Mouse (Mus musculus) gastrocnemius, postnatal 36 days (tissue): Measurements from ENCODE around the gene Samd11. TPM values are rescaled to one million over a fixed set of nuclear protein-coding genes. Genes with fewer than 3 reads are reported as not detected.

ENCODE experiments used
- DNase-seq, 2 experiments: peaks; one replicate each; pipeline ENCODE4 v3.0.0; 2022
- intact Hi-C: fragments of 180-260 bp; cut with DNase I; formaldehyde crosslinking; loops from one replicate; pipeline ENCODE4 v1.15.1; 2025
- microRNA-seq, 2 experiments: library from miRNA; unstranded; fragments of <30 nt; microRNA quantifications; one replicate each; pipeline ENCODE4 v1.2.0; 2021
- total RNA-seq, 2 experiments: library from RNA; stranded (reverse); gene quantifications; 2 replicates each; pipeline ENCODE4 v1.2.3; 2021

The Samd11 gene
- total RNA-seq, 2 experiments from 2014 or later: 0.25 TPM; not detected in 1

DNA sequence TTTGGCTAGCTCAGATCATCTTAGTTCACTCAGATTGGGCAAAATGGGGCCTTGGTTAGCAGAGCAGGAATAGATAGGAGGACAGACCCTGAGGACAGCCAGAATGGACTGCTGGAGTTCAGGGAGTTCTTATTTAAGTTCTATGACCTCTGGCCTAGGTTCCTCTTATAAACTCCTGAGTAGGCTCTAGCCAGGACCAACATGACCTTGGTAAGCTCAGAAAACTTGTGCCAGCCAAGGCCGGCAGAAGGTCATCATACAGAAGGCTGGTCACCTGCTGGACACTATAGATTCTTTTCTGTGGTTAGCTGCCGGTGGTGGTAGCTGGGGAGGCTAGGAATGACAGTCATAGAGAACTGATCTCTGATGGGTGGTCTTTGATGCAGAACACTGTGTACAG, 39.3 kb downstream of the Samd11 start:
- DNase-seq: no peak
- intact Hi-C loops: no loop called here

DNA sequence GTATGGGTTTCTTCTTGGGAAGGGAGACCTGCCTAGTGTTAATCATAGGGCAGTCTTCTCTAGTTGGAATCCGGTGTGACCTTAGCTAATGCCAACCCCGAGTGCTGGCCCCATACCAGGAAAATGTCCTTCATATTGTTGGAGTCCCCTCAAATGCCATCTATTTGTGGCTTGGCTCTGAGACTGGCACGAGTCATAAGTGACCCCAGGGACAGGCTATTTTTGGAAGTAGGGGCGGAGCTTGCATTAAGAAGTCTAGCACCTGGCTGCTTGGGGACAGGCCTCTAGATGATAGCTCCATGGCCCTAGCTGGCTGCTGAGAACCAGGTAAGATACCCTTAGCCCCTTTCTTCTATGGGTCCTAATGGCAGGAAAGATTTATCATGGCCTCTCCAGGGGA, 39.8 kb downstream of the Samd11 start, which contains the start of gene Perm1:
Perm1 (plus strand) TSS at position 220 of the 400 bp plus-strand sequence.
- intact Hi-C loops: no loop called here
- peak; percentile 64 to 73 for DNase-seq

DNA sequence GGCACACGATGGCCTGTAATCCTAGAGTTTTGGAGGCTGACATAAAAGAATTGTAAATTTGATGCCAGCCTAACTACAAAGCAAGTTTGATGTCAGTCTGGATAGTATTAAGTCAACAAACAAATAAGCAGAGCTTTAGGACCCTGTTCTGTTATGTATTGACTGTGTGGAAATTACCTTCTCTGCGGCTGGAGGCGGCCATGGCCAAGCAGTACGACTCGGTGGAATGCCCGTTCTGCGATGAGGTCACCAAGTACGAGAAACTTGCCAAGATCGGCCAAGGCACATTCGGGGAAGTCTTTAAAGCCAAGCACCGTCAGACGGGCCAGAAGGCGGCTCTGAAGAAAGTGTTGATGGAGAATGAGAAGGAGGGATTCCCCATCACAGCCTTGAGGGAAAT, 42.3 kb downstream of the Samd11 start:
- DNase-seq: no peak
- intact Hi-C loops: no loop called here

DNA sequence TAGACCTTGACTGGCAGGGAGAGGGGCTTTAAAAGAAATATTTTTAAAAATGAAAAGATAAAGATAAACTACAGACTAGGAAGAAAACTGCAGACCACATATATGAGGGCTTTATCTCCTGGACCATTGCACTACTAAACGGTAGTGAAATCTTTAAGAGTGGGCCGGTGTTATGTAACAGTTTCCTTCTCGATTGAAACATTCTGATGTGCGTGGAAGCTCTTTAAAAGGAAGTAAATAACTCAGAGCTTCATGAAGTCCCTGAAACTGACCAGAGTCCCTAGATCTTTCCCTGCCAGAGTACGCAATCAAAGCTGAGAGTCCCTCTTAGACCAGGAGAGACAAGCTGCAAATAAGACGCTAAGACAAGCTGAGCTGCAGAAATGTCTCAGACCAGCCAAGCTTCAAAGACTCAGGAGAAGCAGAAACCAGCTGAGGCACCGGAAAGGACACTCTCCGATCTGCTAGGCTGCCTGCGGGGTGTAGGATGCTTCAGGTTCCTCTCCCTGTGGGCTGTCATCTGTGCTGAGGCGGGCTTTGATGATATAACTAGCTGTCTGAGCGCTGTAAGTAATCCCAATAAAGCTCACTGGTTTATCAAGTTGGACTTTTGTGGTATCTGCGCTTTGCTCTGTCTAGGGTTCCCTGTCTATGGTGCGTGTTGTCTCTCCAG, 45.4 kb downstream of the Samd11 start:
- intact Hi-C loops: no loop called here
- DNase-seq: no peak

DNA sequence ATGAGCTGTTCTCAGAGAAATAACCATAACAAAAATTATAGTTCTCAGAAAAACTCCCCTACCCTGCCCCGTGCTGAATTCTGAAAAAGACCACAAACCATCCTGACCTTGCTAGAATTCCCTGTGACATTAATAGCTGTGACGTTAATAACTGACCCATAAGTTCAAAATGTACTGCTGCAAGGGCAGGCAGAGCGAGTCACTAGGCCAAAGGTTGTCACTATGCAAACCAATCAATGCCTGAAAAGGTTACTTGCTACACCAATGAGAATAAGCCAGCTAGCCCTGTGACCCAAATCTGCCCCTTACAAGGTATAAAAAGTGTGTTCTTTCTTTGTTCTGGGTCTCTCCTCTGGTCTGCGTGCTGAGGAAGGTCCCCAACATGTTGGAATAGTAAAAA, 46.6 kb downstream of the Samd11 start:
- DNase-seq: no peak
- intact Hi-C loops: no loop called here

DNA sequence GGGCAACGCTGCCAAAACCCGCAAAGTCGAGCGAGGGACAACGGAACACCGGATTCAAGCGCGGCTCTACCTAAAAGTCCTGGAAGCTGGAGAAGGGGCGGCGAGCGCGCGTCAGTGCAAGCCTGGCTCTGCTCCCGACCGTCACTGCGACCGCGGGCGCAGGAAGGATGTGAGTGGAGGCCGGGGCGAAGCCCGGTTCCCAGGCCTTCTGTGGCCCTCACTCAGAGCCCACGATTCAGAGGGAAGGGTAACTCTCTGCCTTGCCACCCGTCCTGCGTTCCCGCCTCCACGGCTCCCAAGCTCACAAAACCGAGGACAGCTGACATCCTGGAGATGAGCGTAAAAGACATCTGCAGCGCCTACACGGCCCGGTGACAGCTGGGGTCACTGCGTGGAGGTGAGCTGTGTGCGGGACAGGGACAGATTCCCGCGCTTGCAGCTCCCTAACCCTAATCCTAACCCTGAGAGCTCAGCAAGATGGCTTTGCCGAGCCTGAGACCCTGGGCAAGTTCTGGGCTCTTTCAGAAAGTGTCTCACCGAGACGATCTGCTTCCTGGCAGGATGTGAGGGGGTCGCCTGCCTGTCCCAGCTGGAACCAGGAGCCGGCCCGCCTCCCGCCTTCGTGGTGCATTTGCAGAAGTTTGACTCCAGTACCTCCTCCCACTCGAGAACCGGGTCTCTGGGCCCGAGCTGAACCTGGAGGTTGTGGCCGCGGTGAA, 51.9 kb downstream of the Samd11 start:
- intact Hi-C loops: loop anchor here (2.0 kb wide), 1 partner anchor 31 kb away; the partner anchor contains the start of gene Plekhn1
- no peak for DNase-seq

DNA sequence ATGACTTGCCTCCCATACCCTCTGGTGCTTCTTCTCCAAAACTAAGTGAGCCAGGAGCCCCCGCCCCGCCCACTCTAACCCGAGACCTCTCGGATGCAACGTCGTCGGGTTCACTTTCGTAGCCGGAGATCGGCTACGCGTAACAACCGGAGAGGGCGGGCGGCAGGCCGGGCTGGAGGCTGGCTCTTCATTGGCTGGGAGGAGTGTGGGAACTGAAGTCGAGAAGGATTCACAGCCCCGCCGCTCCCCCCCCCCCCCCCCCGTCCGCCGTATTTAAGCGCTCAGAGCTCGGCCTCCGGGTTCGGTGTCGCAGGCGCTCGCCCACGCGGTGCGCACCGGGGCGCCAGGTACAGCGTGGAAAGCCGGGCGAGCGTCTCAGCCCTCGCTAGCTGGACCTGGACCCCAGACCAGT, 52.5 kb downstream of the Samd11 start, which contains the start of gene AW011738:
AW011738 (plus strand) TSS at position 304 of the 412 bp plus-strand sequence.
- DNase-seq: peak; percentile 44 to 66
- intact Hi-C loops: loop anchor here (2.0 kb wide), 1 partner anchor 32 kb away; the partner anchor contains the start of gene Plekhn1

DNA sequence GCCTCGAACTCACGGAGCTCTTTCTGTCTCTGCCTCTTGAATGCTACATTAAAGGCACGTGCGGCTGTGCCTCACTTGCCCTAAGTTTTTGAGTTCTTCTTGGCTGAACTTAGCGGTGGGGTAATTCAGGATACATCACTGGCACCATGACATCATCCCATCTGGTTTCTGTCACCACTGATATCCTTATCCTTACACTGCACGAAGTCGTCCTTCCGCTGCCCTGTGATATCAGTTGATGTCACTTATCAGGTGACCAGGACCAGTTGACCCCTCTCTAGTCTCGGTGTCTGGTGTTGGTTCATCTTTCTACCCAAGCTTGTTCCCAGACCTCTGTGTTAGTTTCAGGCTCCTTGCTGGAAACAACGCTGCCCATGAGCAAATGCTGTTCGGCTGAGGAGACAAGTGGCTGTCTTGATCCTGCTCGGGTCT, 53.0 kb downstream of the Samd11 start:
- no peak for DNase-seq
- intact Hi-C loops: loop anchor here (2.0 kb wide), 1 partner anchor 32 kb away; the partner anchor contains the start of gene Plekhn1

DNA sequence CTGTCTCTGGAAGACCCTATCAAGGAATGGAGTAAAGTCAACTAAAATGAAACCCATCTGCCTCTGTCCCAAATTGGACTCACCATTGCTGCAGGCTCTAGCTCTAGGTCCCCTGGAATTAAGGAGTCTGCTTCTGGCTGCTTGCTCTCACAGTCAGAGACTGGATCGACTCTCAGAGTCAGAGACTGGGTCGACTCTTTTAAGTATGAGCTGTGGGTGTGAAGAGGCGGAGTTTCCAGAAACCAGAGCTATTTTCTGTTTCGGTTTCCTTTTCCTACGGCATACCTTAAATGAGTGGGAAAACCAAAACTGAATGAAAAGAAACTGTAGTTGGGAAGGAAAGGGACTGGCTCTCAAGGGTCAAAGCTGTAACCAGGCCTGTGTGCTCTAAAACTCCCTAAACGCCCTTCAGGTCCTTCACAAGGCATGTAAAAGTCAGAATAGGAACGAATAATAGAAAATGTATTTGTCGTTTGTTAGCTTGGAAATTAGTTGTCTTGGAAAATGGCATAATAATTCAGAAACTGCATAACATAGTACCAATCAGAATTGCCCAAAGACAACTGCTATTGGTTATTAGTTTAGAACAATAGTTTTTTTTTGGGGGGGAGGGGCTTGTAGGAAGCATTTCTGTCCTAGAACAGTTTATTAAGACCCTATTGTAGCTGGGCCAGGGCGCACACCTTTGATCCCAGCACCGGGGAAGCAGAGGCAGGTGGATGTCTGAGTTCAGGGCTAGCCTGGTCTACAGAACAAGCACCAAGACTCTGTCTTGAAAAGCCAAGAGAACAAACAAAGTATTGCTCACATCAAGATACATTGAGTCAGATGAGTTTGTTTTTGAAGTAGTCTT, 54.6 kb downstream of the Samd11 start, which contains the start of gene Isg15:
Isg15 (minus strand) TSS at position 196 of the 853 bp plus-strand sequence.
- intact Hi-C loops: no loop called here
- DNase-seq: no peak

DNA sequence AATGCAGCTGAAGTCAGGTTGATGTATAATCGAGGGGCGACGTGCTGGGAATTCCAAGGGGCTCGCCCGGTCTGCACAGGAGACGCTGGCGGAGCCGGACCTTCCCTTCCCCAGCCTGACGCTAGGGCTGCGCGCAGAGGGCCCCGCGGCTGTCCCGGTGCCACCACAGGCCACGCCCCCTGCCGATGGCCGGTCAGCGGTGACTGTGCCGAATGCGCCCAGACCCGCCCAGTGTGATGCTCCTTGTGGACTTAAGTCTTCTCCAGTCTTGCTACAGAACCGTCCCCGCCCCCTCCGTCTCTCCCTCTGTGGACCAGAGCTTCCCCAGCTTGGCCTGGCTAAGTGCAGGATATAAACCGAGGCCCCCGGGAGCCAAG, 57.6 kb downstream of the Samd11 start:
- intact Hi-C loops: no loop called here
- DNase-seq: peak; percentile 78 to 86

DNA sequence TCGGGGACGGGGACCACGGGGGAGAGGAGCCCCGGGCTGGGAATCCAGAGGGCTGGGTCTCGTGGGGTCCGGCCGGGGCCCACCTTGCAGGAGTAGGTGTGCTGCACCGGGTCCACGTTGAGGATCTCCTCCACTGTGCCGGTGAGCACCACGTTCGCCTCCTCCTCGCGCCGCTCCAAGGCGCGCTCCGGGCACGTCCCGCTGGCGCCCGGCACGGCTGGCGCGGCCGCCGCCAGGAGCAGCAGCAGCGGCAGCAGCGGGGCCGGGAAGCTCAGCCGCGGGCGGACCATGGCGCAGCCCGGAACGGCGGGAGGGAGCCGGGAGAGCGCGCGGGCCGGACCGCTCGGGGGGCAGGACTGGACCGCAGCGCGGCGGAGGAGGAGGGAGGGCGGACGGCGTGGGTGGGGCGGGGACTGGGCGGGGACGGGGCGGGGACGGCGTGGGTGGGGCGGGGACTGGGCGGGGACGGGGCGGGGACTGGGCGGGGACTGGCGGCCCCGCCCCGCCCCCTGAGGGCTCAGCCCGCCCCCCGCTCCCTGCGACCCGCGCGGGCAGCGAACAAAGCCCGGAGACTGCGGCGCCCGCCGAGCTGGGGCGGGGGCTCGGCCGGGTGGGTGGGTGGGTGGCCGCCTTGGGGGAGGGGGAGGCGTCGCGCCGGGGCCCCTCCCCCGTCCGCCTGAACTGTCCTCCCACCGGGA, 58.2 kb downstream of the Samd11 start, which contains the start of gene Agrn:
Agrn (minus strand) TSS at position 358 of the 698 bp plus-strand sequence.
- intact Hi-C loops: no loop called here
- peak; percentile 56 to 60 for DNase-seq

Small RNAs within 50 kb of the gene (microRNA-seq; reads per million reads assigned to microRNA genes)
- 0 to 0.36 reads per million in 2 experiments for gene Mir7658

Other genes with a start within 250 kb of the Samd11 start
- under 1 TPM; 0.59 to 0.94 TPM for gene Tnfrsf4, start 241.8 kb downstream of the Samd11 start, total RNA-seq
- gene Tnfrsf18, start 229.5 kb downstream of the Samd11 start, total RNA-seq: under 1 TPM in 1 of 2 experiments, not detected in 1; 0.48 TPM
- gene Ttll10, start 196.2 kb downstream of the Samd11 start, total RNA-seq: not detected
- 1 to 10 TPM; 3.1 to 4.7 TPM for gene 9430015G10Rik, start 145.7 kb downstream of the Samd11 start, total RNA-seq
- not detected for gene Rnf223, start 125.1 kb downstream of the Samd11 start, total RNA-seq
- 1 to 10 TPM; 7.0 to 8.6 TPM for gene Agrn, start 58.2 kb downstream of the Samd11 start, total RNA-seq
- gene Isg15, start 54.8 kb downstream of the Samd11 start, total RNA-seq: 1 to 10 TPM in 1 of 2 experiments, under 1 TPM in 1; 0.97 to 1.1 TPM
- gene AW011738, start 52.4 kb downstream of the Samd11 start, total RNA-seq: 1 to 10 TPM; 2.8 to 4.4 TPM
- gene Perm1, start 39.8 kb downstream of the Samd11 start, total RNA-seq: 100 to 1,000 TPM; 144 to 172 TPM
- gene Plekhn1, start 20.8 kb downstream of the Samd11 start, total RNA-seq: 1 to 10 TPM; 5.0 to 5.9 TPM
- gene Noc2l, start 19.6 kb downstream of the Samd11 start, total RNA-seq: 10 to 100 TPM; 25.2 to 29.4 TPM
- not detected for gene Vmn2r-ps159, start 75.4 kb upstream of the Samd11 start, total RNA-seq